Mouse (Mus musculus) CH12.LX (cell line): ENCODE data around the gene Atp6v1fnb. TPM values are rescaled to one million over a fixed set of nuclear protein-coding genes. Genes with fewer than 3 reads are reported as not detected.

Experiments used
- DNase-seq: peaks from one replicate; pipeline ENCODE4 v3.0.0-alpha.2; 2013; ENCODE audit errors: extremely low read depth
- H3K27ac ChIP-seq: 2 replicates; pipeline ENCODE4 v1.5.1; 2012; ENCODE audit warnings: low read depth, mild to moderate bottlenecking, control low read depth, moderate library complexity; ENCODE audit not compliant: insufficient read depth
- H3K27me3 ChIP-seq: replicated peaks from 2 replicates; pipeline ENCODE3; 2012; ENCODE audit warnings: inconsistent platforms
- H3K36me3 ChIP-seq, 2 experiments: replicated peaks in 1 of 2; 2 replicates each; pipeline versions ENCODE3 to v1.6.1; 2012; ENCODE audit warnings: inconsistent platforms in 1 of 2, low read length in 1 of 2, mild to moderate bottlenecking in 1 of 2, mixed read lengths in 1 of 2, moderate library complexity in 1 of 2; ENCODE audit not compliant: control insufficient read depth in 1 of 2, insufficient read depth in 1 of 2
- H3K4me1 ChIP-seq, 2 experiments: 2 replicates each; pipeline ENCODE4 v1.6.1; 2012; ENCODE audit warnings: inconsistent platforms in 1 of 2, moderate library complexity in 1 of 2; ENCODE audit not compliant: insufficient read depth in 2 of 2, control insufficient read depth in 1 of 2
- H3K4me2 ChIP-seq: 2 replicates; pipeline ENCODE4 v1.6.1; 2012; ENCODE audit warnings: low read depth, mild to moderate bottlenecking, control low read depth; ENCODE audit not compliant: poor library complexity, insufficient read depth, severe bottlenecking
- H3K4me3 ChIP-seq, 3 experiments: fragments of 150-350 bp in 1 of 3; sonication (generic) in 1 of 3; replicated peaks in 1 of 3; 2 replicates each; pipeline versions ENCODE3 to v1.5.1; 2011 to 2012; ENCODE audit warnings: low read depth in 2 of 3, low read length in 2 of 3, mild to moderate bottlenecking in 2 of 3, moderate library complexity in 2 of 3, control low read depth in 1 of 3, improper control_type of control experiment in 1 of 3, inconsistent platforms in 1 of 3, mixed read lengths in 1 of 3; ENCODE audit not compliant: poor library complexity in 1 of 3
- H3K79me2 ChIP-seq: replicated peaks from 2 replicates; pipeline ENCODE4 v1.6.1; 2012; ENCODE audit warnings: mild to moderate bottlenecking, moderate library complexity; ENCODE audit not compliant: control insufficient read depth, poor library complexity, insufficient read depth, severe bottlenecking; ENCODE audit errors: extremely low read depth
- H3K9ac ChIP-seq: 2 replicates; pipeline ENCODE4 v1.6.1; 2012; ENCODE audit warnings: low read depth, mild to moderate bottlenecking, control low read depth, moderate library complexity; ENCODE audit not compliant: insufficient read depth
- H3K9me3 ChIP-seq: replicated peaks from 2 replicates; pipeline ENCODE3; 2012; ENCODE audit warnings: low read length, inconsistent platforms, mixed read lengths
- E2F4 ChIP-seq: IDR thresholded peaks from 2 replicates; pipeline ENCODE4 v1.6.1; 2011; ENCODE audit warnings: low read depth, low read length, improper control_type of control experiment; ENCODE audit not compliant: insufficient replicate concordance
- ELF1 ChIP-seq: IDR thresholded peaks from 2 replicates; pipeline ENCODE4 v1.6.1; 2014; ENCODE audit warnings: low read depth, mild to moderate bottlenecking, inconsistent platforms, low read length, improper control_type of control experiment
- EP300 ChIP-seq: IDR thresholded peaks from 2 replicates; pipeline ENCODE4 v1.6.1; 2011; ENCODE audit warnings: low read length, improper control_type of control experiment
- IRF4 ChIP-seq: IDR thresholded peaks from 2 replicates; pipeline ENCODE4 v1.6.1; 2014; ENCODE audit warnings: low read depth, mild to moderate bottlenecking, inconsistent platforms, low read length, improper control_type of control experiment
- JUN ChIP-seq: IDR thresholded peaks from 2 replicates; pipeline ENCODE4 v1.6.1; 2011; ENCODE audit warnings: low read depth, mild to moderate bottlenecking, low read length, improper control_type of control experiment, moderate library complexity; ENCODE audit not compliant: insufficient read depth
- KAT2A ChIP-seq: IDR thresholded peaks from 2 replicates; pipeline ENCODE4 v1.6.1; 2012; ENCODE audit warnings: low read length, improper control_type of control experiment, inconsistent platforms; ENCODE audit not compliant: insufficient replicate concordance
- MAFK ChIP-seq: IDR thresholded peaks from 2 replicates; pipeline ENCODE4 v1.6.1; 2011; ENCODE audit warnings: low read length, improper control_type of control experiment; ENCODE audit not compliant: insufficient replicate concordance
- MAZ ChIP-seq: IDR thresholded peaks from 2 replicates; pipeline ENCODE4 v1.6.1; 2012; ENCODE audit warnings: low read depth, mild to moderate bottlenecking, inconsistent platforms, low read length, improper control_type of control experiment, moderate library complexity
- MEF2A ChIP-seq: IDR thresholded peaks from 2 replicates; pipeline ENCODE4 v1.6.1; 2014; ENCODE audit warnings: low read depth, mild to moderate bottlenecking, inconsistent platforms, low read length, improper control_type of control experiment, borderline replicate concordance
- MXI1 ChIP-seq: IDR thresholded peaks from 2 replicates; pipeline ENCODE4 v1.6.1; 2011; ENCODE audit warnings: mild to moderate bottlenecking, low read depth, low read length, improper control_type of control experiment
- NELFE ChIP-seq: IDR thresholded peaks from 2 replicates; pipeline ENCODE4 v1.6.1; 2011; ENCODE audit warnings: low read depth, low read length, improper control_type of control experiment
- NRF1 ChIP-seq: IDR thresholded peaks from 2 replicates; pipeline ENCODE4 v1.6.1; 2014; ENCODE audit warnings: low read depth, mild to moderate bottlenecking, inconsistent platforms, low read length, improper control_type of control experiment, moderate library complexity
- POLR2A ChIP-seq: IDR thresholded peaks from 2 replicates; pipeline ENCODE4 v1.6.1; 2011; ENCODE audit warnings: low read depth, mild to moderate bottlenecking, improper control_type of control experiment, low read length
- POLR2AphosphoS2 ChIP-seq: IDR thresholded peaks from 2 replicates; pipeline ENCODE4 v1.6.1; 2011; ENCODE audit warnings: low read depth, low read length, improper control_type of control experiment
- TCF12 ChIP-seq: IDR thresholded peaks from 2 replicates; pipeline ENCODE4 v1.6.1; 2014; ENCODE audit warnings: low read depth, mild to moderate bottlenecking, inconsistent platforms, low read length, improper control_type of control experiment
- USF2 ChIP-seq: conservative IDR thresholded peaks from 2 replicates; pipeline ENCODE4 v1.6.1; 2011; ENCODE audit warnings: low read depth, low read length, improper control_type of control experiment
- ZKSCAN1 ChIP-seq: IDR thresholded peaks from 2 replicates; pipeline ENCODE4 v1.6.1; 2012; ENCODE audit warnings: low read depth, inconsistent platforms, low read length, improper control_type of control experiment, borderline replicate concordance
- ZMIZ1 ChIP-seq: IDR thresholded peaks from 2 replicates; pipeline ENCODE4 v1.6.1; 2012; ENCODE audit warnings: low read depth, mild to moderate bottlenecking, inconsistent platforms, low read length, improper control_type of control experiment
- ZNF384 ChIP-seq: IDR thresholded peaks from 2 replicates; pipeline ENCODE4 v1.6.1; 2012; ENCODE audit warnings: low read depth, low read length, improper control_type of control experiment, inconsistent platforms
- dilution Hi-C: fragments of 300-500 bp; cut with MboI; formaldehyde crosslinking; loops from 2 replicates; pipeline ENCODE4 v1.14.3; 2020; ENCODE audit warnings: low sequenced_read_pairs; ENCODE audit not compliant: extremely low pct_unique_long_range_greater_than_20kb, extremely low pct_ligation_motif_present
- in situ Hi-C: fragments of 300-500 bp; cut with MboI; formaldehyde crosslinking; loops from 3 replicates; pipeline ENCODE4 v1.14.3; 2019; ENCODE audit warnings: low sequenced_read_pairs, low pct_ligation_motif_present, low pct_unique_long_range_greater_than_20kb, mixed read lengths
- polyA plus RNA-seq: library from polyadenylated mRNA; unstranded; fragments of >175 nt; gene quantifications from 2 replicates; pipeline ENCODE4 v1.2.1, GENCODE M21; 2012; ENCODE audit warnings: low read depth; ENCODE audit not compliant: insufficient read length
- total RNA-seq, 2 experiments: library from RNA; depleted of rRNA; stranded (reverse); fragments of 300-350 nt in 1 of 2; fragments of >200 nt in 1 of 2; gene quantifications; 2 replicates each; pipeline ENCODE4 v1.2.3; 2012 to 2014

Gene Atp6v1fnb
- total and polyA plus RNA-seq, 3 experiments: not detected

- no peak overlapping the region for H3K4me2 ChIP-seq
- H3K36me3 ChIP-seq: no peaks in the 10 kb centered on the region
Observed at GRCm38 (mm10) chr6:29433804-29434795, 37.1 kb upstream of the Atp6v1fnb start.

GRCm38 (mm10) chr6:29434911-29435691, 36.1 kb upstream of the Atp6v1fnb start:
- no peak overlapping the region for H3K4me2 ChIP-seq
- peaks cover 10% of the 10 kb centered on the region for H3K27me3 ChIP-seq
- dilution Hi-C loops (no loop called here), in situ Hi-C loops (no loop called here)
- H3K27ac ChIP-seq: no peak overlapping the region
- H3K36me3 ChIP-seq: no peaks in the 10 kb centered on the region
- no peak overlapping the region for H3K4me3 ChIP-seq
- DNase-seq: no peak
- peaks cover 18 to 56% of the 10 kb centered on the region in 2 experiments for H3K4me1 ChIP-seq
- H3K9me3 ChIP-seq: peaks cover 3% of the 10 kb centered on the region
- H3K79me2 ChIP-seq: no peaks in the 10 kb centered on the region
- TF ChIP-seq TCF12 (no peak), ZKSCAN1 (no peak), ELF1 (no peak), POLR2A (no peak), NRF1 (no peak), MAFK (no peak), ZMIZ1 (no peak), NELFE (no peak), JUN (no peak), KAT2A (no peak), USF2 (no peak), MXI1 (no peak), E2F4 (no peak), ZNF384 (no peak), MAZ (no peak), IRF4 (no peak), EP300 (no peak)
- TF ChIP-seq, all 38 proteins: peak for 0
- H3K9ac ChIP-seq: no peak overlapping the region

More at GRCm38 (mm10) chr6:29433804-29434795, 37.1 kb upstream of the Atp6v1fnb start:
- dilution Hi-C loops: no loop called here
- H3K27ac ChIP-seq: no peak overlapping the region
- peaks cover 8% of the 10 kb centered on the region for H3K27me3 ChIP-seq
- H3K9me3 ChIP-seq: peaks cover 3% of the 10 kb centered on the region
- no peak for DNase-seq
- TF ChIP-seq POLR2AphosphoS2 (no peak), ZKSCAN1 (no peak), MEF2A (no peak)
- no peak overlapping the region for H3K9ac ChIP-seq
- no peaks in the 10 kb centered on the region for H3K79me2 ChIP-seq
- H3K4me1 ChIP-seq: peaks cover 18 to 60% of the 10 kb centered on the region in 2 experiments
- in situ Hi-C loops: no loop called here
- H3K4me3 ChIP-seq: no peak overlapping the region
